Mouse (Mus musculus): ENCODE data around the gene Hsd17b3.

Hsd17b3 gene

DNA sequence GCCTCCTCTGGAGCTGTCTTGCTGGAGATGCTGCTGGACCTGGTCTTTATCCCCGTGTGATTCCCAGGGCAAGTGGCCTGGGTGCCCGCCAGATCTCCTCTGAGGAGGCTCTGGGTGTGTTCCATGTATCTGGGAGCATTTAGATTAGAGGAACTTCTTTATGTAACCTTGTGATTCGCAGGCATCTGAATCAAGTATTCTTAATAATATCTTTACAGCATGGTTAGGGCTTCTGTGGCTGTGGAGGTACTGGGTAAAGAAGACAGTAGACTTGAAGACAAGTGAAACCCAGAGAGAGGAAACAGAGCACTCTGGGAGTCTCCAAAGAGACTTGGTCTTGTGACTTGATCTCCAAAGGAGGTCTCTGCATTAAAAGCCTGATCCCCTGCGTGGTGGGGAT lies at the start of gene Hsd17b3:
Gene Hsd17b3 (minus strand): TSS at position 101 of the 400 bp plus-strand sequence.
- no peak for DNase-seq (ENCODE audit: low spot score in 2 of 2)

- peak; percentile 15 to 34 for DNase-seq (ENCODE audit: low spot score in 2 of 2)
Measured at GRCm38 (mm10) chr13:64129616-64130375, 40.8 kb upstream of the Hsd17b3 start.

GRCm38 (mm10) chr13:64128858-64129615 lies 40.0 kb upstream of the Hsd17b3 start, which contains the start of gene Slc35d2:
Gene Slc35d2, minus strand, starts transcription at chr13:64129368.
- DNase-seq (ENCODE audit: low spot score in 2 of 2) = peak; percentile 40 to 59

GRCm38 (mm10) chr13:64126316-64126715 lies 37.3 kb upstream of the Hsd17b3 start:
- no peak for DNase-seq (ENCODE audit: low spot score in 2 of 2)

DNA sequence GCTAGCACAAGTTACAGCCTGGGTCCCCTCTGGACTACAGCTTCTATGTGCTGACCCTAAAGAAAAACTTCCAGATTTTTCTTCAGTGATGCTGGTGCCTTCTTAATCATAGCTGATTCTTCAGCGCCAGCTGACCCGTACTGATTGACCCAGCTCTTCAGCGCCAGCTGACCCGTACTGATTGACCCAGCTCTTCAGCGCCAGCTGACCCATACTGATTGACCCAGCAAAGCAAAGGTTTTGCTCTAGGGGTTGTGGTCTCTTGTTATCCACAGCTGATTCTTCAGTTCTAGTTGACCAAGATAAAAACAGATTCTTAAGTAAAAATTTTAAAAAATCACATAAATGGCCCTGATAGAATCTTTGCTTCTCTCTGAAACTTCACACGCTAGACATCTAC lies 35.9 kb upstream of the Hsd17b3 start:
- no peak for DNase-seq (ENCODE audit: low spot score in 2 of 2)

DNA sequence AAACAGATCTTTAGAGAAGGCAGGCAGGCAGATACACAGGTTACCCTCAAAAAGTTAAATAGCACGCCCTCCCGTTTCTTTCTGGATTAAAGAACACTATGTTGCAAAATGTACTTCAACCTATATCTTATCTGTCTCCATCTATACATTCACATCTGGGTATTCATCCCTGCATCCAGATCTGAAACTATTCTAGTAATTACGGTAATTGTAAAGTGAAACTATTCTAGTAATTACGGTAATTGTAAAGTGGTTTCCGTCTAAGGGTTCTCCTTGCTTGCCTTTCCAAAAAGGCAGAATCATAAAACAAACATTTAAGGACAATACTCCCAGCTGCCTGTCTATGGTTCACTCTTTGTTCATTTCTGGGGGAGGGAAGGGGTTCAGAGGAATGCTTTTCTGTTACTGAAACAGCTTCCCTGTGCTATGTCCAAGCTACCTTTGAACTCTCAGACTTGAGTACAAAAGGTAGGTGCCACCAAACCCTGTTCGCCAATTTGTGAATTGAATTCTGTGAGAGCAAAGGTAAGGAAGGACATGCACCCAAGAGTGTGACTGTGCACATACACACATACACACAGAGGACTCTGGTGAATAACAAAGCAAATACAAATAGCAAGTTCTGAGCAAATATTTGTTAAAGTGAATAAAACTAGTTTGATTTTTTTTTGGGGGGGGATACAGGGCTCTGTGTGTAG lies 34.6 kb upstream of the Hsd17b3 start:
- no peak for DNase-seq (ENCODE audit: low spot score in 2 of 2)

- no peak for DNase-seq (ENCODE audit: low spot score in 2 of 2)
Measured at GRCm38 (mm10) chr13:64120760-64121159, 31.7 kb upstream of the Hsd17b3 start.

- DNase-seq (ENCODE audit: low spot score in 2 of 2) = no peak
Measured at GRCm38 (mm10) chr13:64117442-64117841, 28.4 kb upstream of the Hsd17b3 start.

DNA sequence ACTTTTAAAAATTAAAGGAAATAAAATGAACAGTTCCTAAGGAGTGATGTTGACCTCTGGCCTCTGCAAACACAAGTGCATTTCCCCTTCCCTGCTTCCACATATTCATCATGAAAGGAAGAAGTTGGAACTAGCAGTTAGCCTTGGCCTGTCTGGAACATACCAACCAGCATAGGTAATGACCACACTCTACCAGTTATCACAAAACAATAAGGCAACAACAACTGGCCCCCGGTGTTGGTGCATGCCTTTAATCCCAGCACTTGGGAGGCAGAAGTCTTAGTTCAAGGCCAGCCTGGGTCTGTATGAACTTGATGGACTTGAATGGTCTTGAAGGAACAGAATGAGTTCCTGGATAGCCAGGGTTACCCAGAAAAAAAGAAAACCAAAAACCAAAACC lies 21.4 kb upstream of the Hsd17b3 start:
- no peak for DNase-seq (ENCODE audit: low spot score in 2 of 2)

DNA sequence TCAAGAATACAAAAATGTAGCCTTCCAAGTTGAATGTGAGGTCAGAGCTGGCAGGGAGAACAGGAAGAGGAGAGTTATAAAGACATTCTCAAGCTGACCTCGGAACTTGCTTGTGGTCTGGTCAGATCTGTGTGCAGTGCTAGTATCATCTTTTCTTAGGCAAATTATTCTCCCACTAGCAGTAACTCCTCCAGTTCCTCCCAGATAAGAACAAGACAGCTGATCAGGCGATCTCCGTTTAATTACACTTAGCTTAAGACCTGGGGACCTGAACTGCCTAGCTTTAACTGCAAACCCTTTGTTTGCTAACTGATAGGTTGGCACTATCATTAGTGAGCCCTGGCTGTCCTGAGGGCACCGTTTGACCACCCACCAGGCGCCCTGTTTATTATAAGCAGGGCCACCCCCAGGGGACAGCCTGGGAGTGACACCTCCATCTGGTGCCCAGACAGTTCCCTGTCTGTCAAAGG lies 19.4 kb upstream of the Hsd17b3 start:
- no peak for DNase-seq (ENCODE audit: low spot score in 2 of 2)

GRCm38 (mm10) chr13:64107535-64107934 lies 18.5 kb upstream of the Hsd17b3 start:
- no peak for DNase-seq (ENCODE audit: low spot score in 2 of 2)

- no peak for DNase-seq (ENCODE audit: low spot score in 2 of 2)
Measured at GRCm38 (mm10) chr13:64107105-64107504, 18.1 kb upstream of the Hsd17b3 start.

DNA sequence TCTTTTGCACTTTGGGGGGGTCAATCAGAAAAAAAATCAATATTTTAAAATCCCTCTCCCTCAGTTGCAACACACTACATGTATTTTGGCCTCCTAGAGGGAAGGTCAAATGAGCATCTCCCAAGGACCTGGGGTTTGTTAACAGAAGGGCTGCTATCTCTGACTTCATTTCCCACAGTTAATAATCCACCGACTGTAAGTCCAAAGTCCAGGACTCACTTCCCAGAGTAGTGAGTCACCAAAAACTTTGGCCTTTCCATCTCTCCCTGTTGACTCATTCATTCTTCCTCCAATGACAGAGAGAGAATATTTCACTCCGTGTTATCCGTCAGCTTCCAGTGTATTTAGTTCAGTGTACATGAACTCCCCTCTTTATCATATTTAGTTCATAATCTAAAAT lies 16.7 kb upstream of the Hsd17b3 start:
- DNase-seq (ENCODE audit: low spot score in 2 of 2) = no peak

GRCm38 (mm10) chr13:64100186-64100585 lies 11.2 kb upstream of the Hsd17b3 start:
- DNase-seq (ENCODE audit: low spot score in 2 of 2) = peak in 1 of 2 experiments; percentile 27

- DNase-seq (ENCODE audit: low spot score in 2 of 2) = peak in 1 of 2 experiments; percentile 14
Measured at GRCm38 (mm10) chr13:64098992-64099391, 10.0 kb upstream of the Hsd17b3 start.

DNA sequence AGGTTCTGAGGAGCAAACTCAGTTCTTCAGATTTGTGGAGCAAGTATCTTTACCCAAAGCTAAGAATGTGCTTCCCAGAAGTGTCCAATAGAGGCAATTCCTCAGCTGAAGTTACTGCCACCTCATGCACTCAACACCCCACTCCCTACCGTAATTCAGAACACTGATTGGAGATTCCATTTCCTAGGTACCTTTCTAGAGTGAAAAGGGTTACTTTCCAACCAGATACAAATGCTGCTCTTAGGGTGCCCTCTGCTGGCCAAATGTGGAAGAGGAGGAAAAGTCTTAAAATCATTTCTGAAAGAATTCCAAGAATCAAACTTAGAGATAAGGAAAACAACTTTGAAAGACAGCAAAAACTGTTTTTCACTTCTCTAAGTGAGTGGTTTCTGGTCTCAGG lies 4.3 kb upstream of the Hsd17b3 start:
- DNase-seq (ENCODE audit: low spot score in 2 of 2) = peak in 1 of 2 experiments; percentile 52

- no peak for DNase-seq (ENCODE audit: low spot score in 2 of 2)
Measured at GRCm38 (mm10) chr13:64092752-64093151, 3.7 kb upstream of the Hsd17b3 start.

- no peak for DNase-seq (ENCODE audit: low spot score in 2 of 2)
Measured at GRCm38 (mm10) chr13:64092141-64092540, 3.1 kb upstream of the Hsd17b3 start.

DNA sequence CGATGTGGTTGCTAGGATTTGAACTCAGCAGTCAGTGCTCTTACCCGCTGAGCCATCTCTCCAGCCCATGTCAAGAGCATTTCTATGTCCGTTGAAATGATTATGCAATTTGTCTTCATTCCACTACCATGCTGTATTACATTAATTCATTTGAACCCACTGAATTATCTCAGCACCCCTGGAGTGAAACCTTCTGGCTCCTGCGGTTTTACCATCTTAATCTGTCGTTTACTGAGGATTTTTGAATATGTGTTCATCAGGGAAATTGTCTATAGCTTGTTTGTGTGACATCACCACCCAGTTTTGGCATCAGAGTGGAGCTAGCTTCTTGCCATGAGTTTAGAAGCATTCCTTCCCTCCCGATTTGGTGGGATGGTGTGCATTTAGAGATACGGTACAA lies 2.0 kb upstream of the Hsd17b3 start:
- DNase-seq (ENCODE audit: low spot score in 2 of 2) = no peak

DNA sequence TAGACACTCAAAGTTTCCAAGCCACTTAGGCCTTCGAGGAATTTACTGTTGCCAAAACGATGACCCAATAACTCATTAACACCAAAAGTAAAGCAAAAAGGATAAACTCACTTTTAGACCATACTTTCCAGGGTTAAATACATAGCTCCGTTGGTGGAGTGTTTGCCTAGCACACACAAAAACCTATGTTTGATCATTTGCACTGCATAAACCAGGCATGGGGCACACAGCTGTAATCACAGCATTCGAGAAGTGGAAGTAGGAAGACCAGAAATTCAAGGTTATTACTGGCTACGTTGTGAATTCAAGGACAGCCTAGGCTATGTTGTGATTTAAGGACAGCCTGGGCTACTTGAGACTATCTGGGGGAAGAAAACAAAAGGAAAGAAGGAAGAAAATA lies 1.2 kb upstream of the Hsd17b3 start:
- DNase-seq (ENCODE audit: low spot score in 2 of 2) = no peak

DNA sequence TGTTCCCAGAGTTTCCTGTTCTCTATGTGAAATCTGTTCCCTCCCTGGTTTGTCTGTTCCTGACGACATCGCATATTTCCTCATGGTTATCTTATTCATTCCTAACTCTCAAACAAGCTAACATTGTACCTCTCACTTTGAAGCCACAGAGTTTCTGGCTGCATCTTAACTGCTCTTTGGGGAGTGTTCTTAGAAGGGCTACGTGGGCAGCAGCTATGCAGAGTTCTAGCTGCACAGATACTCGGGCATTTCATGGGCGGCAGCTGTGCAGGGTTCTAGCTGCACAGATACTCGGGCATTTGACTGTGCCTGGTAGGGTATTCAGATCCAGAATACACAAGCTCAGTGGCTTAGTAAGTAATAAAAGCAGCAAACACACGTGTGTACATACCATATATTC lies 973 bp downstream of the Hsd17b3 start:
- DNase-seq (ENCODE audit: low spot score in 2 of 2) = no peak

DNA sequence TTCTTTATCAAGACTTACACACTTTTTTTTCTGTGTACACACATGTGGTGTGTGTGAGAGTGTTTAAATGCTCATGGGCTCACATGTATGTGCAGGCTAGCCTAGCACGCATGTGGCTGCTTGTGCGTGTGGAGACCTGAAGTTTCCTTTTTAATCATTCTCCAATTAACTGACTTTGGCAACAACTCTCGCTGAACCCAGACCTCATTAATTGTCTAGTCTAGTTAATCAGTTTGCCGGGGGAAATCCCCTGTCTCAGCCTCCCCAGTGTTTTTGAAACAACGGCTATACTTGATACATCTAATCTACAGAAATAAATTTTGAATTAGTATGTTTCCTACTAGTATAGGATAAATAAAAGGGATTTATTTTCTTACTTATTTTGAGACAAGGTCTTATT lies 3.0 kb downstream of the Hsd17b3 start:
- DNase-seq (ENCODE audit: low spot score in 2 of 2) = no peak

All from spleen, postnatal 14 days (tissue).